Mouse (Mus musculus): ENCODE results near the gene Mgst2.
A peak's percentile ranks its signal among the peaks of the same experiment; 100 is the strongest.

Gene Mgst2

GRCm38 (mm10) chr3:51701950-51702349, 41.8 kb downstream of the Mgst2 start:
- DNase-seq: peak; percentile 59

GRCm38 (mm10) chr3:51702701-51703286, 42.6 kb downstream of the Mgst2 start:
- DNase-seq: no peak

GRCm38 (mm10) chr3:51703478-51703877, 43.3 kb downstream of the Mgst2 start:
- DNase-seq: no peak

DNA sequence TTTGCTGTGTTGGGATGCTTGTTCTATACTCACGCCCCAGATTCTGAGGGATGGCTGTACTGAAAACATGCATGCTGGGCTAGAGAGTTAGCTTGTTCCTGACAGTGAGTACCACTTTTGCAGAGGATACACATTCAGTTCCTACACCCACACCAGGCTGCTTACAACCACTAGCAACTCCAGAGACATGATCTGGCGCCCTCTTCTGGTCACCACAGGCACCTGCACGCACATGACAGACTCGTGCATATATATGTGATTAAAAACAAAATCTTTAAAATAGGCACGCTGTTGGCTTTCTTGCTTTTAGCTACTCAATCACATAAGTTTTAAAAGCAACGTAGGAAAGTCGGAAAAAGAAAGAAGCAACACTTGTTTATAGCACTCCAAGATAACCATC, 45.1 kb downstream of the Mgst2 start:
- DNase-seq: no peak

DNA sequence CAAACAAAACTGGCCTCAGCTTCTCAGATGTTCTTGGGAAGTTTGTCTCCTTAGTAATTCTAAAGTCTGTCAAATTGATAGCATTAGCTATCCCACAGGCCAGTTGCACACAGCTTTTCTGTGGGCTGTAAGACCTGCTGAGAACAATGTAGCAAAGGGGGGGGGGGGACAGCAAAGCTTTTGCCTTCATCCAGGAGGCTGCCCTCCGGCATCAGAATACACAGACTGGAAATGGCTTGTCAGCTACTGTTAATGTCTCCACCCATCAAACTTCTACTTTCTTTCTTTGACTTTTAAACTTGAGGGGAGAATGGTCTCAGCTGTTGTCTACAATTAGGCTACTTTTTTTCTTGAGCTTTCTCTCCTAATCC, 48.2 kb downstream of the Mgst2 start:
- no peak for DNase-seq

- peak; percentile 85 for DNase-seq
These were observed 48.7 kb downstream of the Mgst2 start for GRCm38 (mm10) chr3:51708746-51709411.

DNA sequence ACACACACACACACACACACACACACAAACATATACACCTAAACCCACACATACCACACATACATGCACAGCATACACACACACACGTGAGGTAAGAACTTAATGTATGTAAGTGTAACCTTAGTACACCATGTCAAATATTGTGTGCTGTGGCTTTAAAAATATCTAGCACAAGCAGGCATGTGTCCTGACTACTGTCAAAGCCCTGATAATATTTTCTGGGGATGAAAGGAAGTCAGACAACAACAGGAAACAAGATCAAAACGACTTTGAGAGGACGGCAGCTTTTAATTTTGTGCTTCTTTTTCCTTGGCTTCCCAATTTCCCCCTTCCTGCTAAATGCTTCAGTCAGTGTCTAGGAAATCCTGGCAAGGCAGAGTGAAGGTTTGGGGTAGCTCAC, 52.2 kb downstream of the Mgst2 start:
- no peak for DNase-seq

- no peak for DNase-seq
These were observed 53.1 kb downstream of the Mgst2 start for GRCm38 (mm10) chr3:51713233-51713632.

DNA sequence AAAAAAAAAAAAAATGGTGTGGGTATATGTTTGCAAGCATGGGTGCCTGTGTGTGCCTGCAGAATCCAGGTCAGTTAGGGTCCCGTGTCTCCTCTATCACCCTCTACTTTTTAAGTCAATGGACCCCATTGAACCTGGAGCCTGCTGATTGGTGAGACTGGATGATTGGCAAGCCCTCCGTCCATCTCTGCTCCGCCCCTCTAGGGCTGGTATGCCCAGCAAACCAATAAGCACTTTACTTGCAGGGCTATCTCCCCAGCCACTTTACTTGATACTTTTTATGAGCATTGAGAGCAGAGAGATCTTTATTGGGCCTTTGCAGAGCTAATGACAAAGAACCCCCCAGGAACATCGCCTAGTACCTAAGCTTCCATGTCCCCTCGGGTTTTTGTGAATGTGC, 54.3 kb downstream of the Mgst2 start:
- DNase-seq: no peak

DNA sequence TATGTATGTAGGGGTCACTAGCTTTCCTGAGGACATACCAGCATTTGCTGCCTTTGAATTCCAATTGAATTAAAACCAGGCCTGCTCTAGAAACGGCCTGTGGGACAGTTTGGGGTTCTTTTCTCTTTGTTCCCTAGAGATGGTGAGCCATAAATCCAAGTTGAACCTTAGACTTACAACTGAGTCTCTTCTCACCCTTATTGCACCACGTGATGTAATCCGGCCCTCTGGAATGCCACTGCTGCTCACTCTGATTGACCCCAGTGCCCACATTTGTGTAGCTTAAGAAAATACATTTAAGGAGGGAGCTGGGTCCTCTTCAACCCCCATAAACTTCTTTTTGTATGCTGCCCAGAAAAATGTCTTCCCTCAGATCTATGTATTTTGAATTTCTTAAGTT, 57.3 kb downstream of the Mgst2 start:
- no peak for DNase-seq

DNA sequence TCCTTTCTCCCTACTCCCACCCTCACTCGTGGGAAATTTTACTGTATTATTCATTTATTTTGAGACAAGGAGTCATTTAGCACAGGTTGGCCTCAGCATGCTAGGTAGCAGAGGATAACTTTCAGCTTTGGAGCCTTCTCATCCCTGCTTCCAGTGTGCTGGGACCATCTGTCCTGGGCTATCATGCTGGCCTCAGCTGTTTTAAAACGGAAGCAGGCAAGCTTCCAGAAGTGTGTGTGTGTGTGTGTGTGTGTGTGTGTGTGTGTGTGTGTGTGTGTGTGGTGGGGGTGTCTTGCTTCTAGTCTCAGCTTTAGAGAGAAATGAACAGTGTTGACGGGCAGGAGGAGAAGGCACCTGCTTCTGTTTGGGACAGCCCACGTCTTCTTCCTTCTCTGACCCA, 57.7 kb downstream of the Mgst2 start:
- DNase-seq: no peak

- DNase-seq: no peak
These were observed 59.2 kb downstream of the Mgst2 start for GRCm38 (mm10) chr3:51719373-51719772.

- no peak for DNase-seq
These were observed 59.8 kb downstream of the Mgst2 start for GRCm38 (mm10) chr3:51719982-51720381.

DNA sequence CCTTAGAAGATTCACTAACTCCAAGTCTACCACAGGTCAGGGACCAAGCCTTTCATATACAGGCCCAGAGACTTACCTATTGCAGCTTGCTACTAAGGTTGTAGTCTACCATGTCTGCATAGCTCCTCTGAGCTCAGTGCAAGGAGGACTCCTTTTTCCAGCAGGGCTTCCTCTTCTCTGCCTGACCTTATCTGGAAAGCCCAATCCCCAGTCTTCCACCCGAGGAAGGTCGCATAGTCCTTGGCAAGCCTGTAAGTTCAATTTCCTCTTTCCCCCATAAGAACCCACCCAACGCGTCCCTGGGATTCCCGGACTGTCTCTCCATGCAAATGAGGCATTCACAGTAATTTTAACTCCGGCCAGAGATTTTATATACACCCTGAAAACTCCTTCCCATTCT, 66.1 kb downstream of the Mgst2 start:
- no peak for DNase-seq

- no peak for DNase-seq
These were observed 67.3 kb downstream of the Mgst2 start for GRCm38 (mm10) chr3:51727487-51727886.

DNA sequence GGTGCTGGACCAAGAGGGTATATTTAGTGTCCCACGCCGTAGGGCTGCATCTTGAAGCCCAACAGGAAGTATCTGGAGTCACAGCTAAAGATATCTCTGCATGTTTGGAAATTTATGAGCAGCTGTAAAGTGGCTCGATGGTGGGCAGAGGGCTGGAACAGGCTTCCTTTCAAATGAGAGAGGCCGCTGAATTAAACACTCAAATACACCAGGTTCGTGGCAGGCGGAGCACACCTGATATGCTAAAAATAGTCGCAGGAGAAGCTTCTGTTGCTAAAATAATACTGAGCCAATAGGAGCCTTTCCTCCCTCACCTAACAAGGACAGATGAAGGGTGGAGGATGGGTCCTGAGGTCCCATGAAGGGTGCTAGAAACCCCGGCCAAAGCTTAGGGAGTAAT, 67.8 kb downstream of the Mgst2 start:
- no peak for DNase-seq

GRCm38 (mm10) chr3:51728456-51728855, 68.3 kb downstream of the Mgst2 start:
- DNase-seq: no peak

GRCm38 (mm10) chr3:51729109-51729918, 69.2 kb downstream of the Mgst2 start:
- no peak for DNase-seq

DNA sequence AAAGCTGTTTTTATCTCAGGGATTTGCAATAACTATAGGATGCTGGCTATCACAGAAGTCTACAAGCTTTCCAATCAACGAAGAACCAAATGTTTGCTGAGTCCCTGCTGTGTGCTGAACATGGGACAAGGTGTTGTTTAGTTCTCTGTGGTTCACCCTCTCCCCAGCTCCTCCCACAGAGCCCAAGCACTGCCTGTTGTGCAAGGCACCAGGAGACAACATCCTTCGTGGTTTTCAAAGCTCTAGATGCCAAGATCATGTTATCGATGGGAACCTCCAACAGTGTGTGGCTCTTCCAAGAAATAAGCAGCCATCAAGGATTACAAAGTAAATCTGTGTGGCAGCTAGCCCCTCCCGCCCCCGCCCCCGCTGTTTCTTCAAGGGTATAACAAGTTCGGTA, 70.5 kb downstream of the Mgst2 start:
- DNase-seq: no peak

- no peak for DNase-seq
These were observed 71.9 kb downstream of the Mgst2 start for GRCm38 (mm10) chr3:51731949-51732636.
